Mouse (Mus musculus) effector memory CD4-positive, alpha-beta T cell, adult 5 months (primary cell): ENCODE data around the gene Ybey. TPM values are rescaled to one million over a fixed set of nuclear protein-coding genes. Genes with fewer than 3 reads are reported as not detected.

Source experiments
- polyA plus RNA-seq: library from polyadenylated mRNA; unstranded; fragments of 100-300 nt; shearing (Covaris generic); gene quantifications from one replicate; pipeline ENCODE4 v1.2.1, GENCODE M21; 2017

Gene Ybey
- 1.0 TPM for polyA plus RNA-seq

DNA sequence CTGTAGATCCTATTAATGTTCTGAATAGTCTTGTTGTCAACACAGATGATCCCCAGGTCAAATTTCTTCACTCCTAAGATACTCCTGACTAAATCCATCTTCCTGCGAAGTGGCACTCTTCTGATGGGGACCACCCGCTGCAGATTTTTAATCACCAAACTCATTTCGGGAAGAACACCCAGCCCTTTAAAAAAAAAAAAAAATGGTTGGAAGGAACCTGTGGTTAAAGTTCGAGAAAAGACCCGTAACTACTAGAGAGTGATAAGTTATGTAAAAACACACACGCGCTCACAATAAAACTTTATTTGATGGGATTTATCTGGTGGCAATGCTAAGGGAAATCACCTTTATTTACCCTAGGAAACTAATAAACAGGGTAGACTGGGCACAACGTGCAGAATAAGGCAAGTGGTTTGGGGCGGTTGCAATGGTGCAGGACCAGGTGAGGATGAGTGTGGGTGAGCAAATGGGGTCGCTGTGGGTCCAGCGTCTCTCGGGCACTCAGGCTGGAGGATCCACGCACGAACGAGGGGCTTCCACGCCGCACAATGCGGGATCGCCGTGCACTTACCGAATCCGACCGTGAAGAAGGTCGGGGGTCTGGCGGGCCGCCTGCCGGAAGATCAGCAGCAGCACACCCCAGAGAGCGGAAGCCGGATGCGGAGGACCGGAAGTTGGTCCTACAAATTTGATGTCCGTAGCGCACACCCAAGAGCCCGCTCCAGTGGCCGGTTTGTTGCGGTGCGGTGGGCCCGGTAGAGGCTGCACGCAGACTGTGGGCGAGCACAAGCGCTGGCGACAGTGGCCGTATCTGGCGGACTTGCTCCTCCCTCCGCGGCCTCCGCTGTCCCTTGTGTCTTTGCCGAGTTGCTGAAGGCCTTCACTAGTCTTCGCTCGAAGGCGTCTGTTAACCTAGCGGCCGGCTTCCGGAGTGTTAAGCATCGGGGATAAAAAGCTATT is at the start of gene Ybey, which contains the start of gene Mcm3ap:
Ybey (minus strand) TSS at position 912 of the 960 bp plus-strand sequence.
Mcm3ap (plus strand) TSS at position 725 of the 960 bp plus-strand sequence.

GRCm38 (mm10) chr10:76448851-76449250 is 20.1 kb downstream of the Ybey start, which contains the start of gene 2610028H24Rik:
Gene 2610028H24Rik, plus strand, starts transcription at chr10:76449081.

GRCm38 (mm10) chr10:76442178-76443088 is 26.5 kb downstream of the Ybey start, which contains the start of gene Pcnt:
Gene Pcnt, minus strand, starts transcription at chr10:76442786.

DNA sequence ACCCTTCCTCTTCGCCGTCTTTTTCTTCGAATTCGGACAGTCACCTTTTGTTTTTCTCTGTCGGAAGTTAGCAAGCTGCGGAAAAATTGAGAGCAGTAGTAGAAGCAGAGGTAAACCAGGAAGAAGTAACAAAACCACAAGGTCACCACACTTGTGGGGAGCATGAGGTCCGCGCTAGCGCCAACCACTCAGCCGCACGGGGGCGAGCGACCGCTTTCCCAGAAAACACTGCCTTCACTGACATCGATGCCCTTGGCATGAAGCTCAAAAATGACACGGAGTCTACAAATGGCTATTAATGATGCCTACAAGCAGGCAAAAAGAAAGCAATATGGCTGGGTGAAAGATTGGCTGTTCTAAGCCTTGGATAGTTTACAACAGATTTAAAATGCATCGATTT is 28.6 kb downstream of the Ybey start, which contains the start of gene AC141477.1:
AC141477.1 (minus strand) TSS at position 164 of the 400 bp plus-strand sequence.

Other genes with a start within 250 kb of the Ybey start
- gene Prmt2, start 231.2 kb downstream of the Ybey start, polyA plus RNA-seq = 17.3 TPM
- gene S100b, start 215.3 kb downstream of the Ybey start, polyA plus RNA-seq = not detected
- gene Dip2a, start 123.8 kb downstream of the Ybey start, polyA plus RNA-seq = 5.9 TPM
- gene AC141477.1, start 28.7 kb downstream of the Ybey start, polyA plus RNA-seq = 15.0 TPM
- 28.3 TPM for gene Pcnt, start 26.3 kb downstream of the Ybey start, polyA plus RNA-seq
- gene 2610028H24Rik, start 20.0 kb downstream of the Ybey start, polyA plus RNA-seq = not detected
- gene Mcm3ap, start 187 bp downstream of the Ybey start, polyA plus RNA-seq = 62.4 TPM
- gene Lss, start 62.5 kb upstream of the Ybey start, polyA plus RNA-seq = 18.0 TPM
- gene Spatc1l, start 93.2 kb upstream of the Ybey start, polyA plus RNA-seq = not detected
- gene Ftcd, start 106.5 kb upstream of the Ybey start, polyA plus RNA-seq = not detected
- not detected for gene Col6a2, start 154.5 kb upstream of the Ybey start, polyA plus RNA-seq